Mouse (Mus musculus) G1E-ER4 (cell line): Measurements from ENCODE around the gene Tapbp. TPM values are rescaled to one million over a fixed set of nuclear protein-coding genes. Genes with fewer than 3 reads are reported as not detected.

Experiments
- GATA1 ChIP-seq: IDR thresholded peaks from one replicate; pipeline ENCODE4 v1.8.0; 2012; ENCODE audit warnings: low read length, inconsistent platforms
- polyA plus RNA-seq: library from polyadenylated mRNA; stranded (reverse); fragments of >175 nt; gene quantifications from 2 replicates; pipeline ENCODE4 v1.2.3, GENCODE M21; 2012

The Tapbp gene
- polyA plus RNA-seq, 1 experiment: 82.0 TPM

DNA sequence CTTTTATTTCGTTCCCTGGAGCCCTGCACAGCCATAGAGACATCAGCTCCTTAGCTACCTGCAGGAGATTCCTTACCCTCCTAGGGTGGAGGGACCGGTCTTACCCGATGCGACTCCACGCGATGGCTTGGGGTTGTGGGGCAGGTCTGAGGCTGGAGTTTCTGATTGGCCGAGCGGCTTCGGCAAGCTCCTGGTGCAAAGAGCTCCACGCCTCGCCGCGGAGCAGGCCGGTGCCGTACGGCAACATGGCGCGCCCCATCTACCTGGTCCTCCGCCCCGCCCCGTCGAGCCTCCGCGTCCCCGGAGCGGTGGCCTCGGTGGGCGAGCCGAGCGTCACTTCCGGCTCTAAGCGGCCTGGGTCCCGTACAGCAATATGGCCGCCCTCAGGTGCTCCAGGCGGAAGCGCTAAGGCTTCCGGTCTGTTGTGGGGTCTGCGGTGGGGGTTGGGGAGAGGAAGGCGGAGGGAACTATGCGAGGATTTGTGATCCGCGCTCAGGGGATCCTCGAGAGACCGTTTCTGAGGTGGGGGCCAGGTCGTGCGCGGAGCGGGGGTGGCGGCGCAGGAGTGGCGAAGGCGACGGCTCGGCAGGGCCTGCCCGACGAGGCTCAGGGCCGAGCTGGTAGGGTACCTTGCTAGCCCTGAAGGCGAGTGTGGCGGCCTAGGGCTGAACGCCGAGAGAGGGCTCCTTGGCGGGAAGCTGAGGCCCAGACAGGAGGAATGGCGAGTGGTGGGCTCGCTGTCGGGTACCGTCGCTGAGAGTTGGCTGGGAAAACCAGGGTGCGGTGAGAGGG, 6.4 kb upstream of the Tapbp start, which contains the start of gene Daxx:
Gene Daxx (plus strand): TSS at position 338 of the 792 bp plus-strand sequence.
- TF ChIP-seq GATA1: no peak

GRCm38 (mm10) chr17:33909869-33910250, 5.8 kb upstream of the Tapbp start:
- no peak for TF ChIP-seq GATA1

GRCm38 (mm10) chr17:33910346-33911051, 5.2 kb upstream of the Tapbp start:
- TF ChIP-seq GATA1: no peak

- TF ChIP-seq GATA1: no peak
Observed at GRCm38 (mm10) chr17:33911052-33911812, 4.5 kb upstream of the Tapbp start.

GRCm38 (mm10) chr17:33911813-33912414, 3.8 kb upstream of the Tapbp start:
- TF ChIP-seq GATA1: no peak

DNA sequence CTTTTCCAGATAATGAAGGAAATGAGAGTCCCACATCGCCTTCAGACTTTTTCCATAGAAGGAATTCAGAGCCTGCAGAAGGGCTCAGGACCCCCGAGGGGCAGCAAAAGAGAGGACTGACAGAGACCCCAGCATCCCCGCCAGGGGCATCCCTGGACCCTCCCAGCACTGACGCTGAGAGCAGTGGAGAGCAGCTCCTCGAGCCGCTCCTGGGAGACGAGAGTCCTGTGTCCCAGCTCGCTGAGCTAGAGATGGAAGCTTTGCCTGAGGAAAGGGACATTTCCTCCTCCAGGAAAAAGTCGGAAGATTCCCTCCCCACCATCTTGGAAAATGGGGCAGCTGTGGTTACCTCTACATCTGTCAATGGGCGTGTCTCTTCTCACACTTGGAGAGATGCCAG, 2.4 kb upstream of the Tapbp start:
- TF ChIP-seq GATA1: no peak

DNA sequence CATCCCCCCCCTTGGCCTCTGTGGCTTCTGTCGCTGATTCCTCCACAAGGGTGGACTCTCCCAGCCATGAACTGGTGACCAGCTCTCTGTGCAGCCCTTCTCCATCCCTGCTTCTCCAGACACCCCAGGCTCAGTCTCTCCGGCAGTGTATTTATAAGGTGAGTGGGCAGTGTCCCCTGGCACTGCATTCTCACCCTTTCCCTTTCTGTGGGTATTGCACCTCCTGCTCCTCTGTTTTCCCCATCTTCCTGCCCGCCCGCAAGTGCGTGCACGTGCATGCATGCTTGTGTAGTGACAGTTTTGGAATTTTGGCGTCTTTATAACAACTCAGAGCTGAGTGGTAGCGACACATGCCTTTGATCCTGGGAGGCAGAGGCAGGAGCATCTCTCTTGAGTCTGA, 1.8 kb upstream of the Tapbp start:
- TF ChIP-seq GATA1: no peak

DNA sequence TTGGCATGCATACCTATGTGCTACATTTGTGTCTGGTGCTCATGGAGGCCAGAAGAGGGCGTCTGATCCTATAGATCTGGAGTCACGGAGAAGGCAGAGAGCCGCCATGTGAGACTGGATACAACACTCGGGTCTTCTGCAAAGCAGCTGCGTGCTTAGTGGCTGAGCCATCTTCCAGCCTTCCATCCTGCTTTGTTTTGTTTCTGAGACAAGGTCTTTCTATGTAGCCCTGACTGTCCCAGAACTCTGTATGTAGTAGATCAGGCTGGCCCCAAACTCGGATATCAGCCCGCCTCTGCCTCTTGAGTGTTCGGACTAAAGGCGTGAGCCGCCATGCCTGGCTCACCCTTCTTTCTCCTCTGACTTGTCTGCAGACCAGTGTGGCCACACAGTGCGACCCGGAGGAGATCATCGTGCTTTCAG, 719 bp upstream of the Tapbp start:
- no peak for TF ChIP-seq GATA1

GRCm38 (mm10) chr17:33916294-33916693, 595 bp downstream of the Tapbp start:
- TF ChIP-seq GATA1: no peak

DNA sequence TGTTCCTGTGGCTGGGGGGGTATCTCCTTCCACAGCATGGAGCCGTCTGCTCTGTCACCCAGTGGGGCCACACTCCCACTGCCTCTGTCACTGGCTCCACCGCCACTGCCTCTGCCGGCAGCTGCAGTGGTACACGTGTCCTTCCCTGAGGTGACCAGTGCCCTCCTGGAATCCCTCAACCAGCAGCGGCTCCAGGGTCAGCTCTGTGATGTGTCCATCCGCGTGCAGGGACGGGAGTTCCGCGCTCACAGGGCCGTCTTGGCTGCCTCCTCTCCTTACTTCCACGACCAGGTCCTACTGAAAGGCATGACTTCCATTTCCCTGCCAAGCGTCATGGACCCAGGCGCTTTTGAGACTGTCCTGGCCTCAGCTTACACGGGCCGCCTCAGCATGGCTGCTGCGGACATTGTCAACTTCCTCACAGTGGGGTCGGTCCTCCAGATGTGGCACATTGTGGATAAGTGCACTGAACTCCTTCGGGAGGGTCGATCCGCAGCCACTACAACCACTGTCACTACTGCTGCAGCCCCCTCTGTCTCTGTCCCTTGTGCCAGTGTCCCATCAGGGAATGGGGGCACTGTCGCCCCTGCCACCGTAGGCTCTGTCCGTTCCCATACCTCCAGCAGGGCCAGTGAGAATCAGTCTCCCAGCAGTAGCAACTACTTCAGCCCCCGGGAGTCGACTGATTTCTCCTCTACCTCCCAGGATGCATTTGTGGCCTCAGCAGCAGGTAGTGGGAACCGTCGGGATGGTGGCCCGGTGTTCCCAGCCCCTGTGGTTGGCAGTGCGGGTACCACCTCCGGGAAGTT, 1.4 kb downstream of the Tapbp start:
- no peak for TF ChIP-seq GATA1

GRCm38 (mm10) chr17:33917656-33918292, 2.1 kb downstream of the Tapbp start:
- TF ChIP-seq GATA1: no peak

DNA sequence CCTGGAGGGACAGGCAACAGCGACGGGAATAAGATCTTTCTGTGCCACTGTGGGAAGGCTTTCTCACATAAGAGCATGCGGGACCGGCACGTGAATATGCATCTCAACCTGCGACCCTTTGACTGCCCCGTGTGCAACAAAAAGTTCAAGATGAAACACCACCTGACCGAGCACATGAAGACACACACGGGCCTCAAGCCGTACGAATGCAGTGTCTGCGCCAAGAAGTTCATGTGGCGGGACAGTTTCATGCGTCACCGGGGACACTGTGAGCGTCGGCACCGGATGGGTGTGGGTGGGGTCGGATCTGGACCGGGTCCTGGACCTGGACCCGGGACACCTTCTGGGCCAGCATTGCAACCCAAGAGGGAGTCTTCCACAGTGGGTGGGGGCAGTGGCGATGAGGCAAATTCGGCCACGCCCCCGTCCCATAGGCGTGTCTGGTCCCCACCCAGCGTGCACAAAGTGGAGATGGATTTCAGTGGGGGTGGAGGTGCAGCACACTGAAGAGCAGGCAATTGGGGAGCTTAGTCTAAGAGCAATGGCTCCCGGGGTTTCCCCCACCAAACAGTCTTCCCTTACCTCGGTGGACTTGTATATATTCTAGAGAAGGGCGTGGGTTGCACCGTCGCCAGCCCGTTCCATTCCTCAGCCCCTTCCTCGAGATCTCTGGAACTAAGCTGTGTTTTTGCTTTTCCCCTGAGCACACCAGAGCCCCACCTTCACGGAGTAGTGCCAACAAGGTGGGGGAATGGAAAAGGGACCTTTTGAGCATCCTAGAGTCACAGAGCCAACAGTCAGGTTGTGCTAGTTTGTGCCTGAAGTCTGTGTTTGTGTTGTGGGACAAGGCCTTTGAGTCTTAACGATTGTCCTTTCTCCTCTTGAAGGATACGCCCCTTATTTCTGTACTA, 2.8 kb downstream of the Tapbp start:
- TF ChIP-seq GATA1: no peak
